Mouse (Mus musculus) embryonic facial prominence, embryonic 12.5 days (tissue): ENCODE data around the gene Pinlyp. TPM values are rescaled to one million over a fixed set of nuclear protein-coding genes. Genes with fewer than 3 reads are reported as not detected.
A peak's percentile ranks its signal among the peaks of the same experiment; 100 is the strongest.
"Not testable (repeated sequence)": the region's sequence is repeated elsewhere in the genome, so short reads cannot be mapped to it uniquely, and the experiment has no call there.

Experiments
- ATAC-seq: fragments of 200-750 bp; cut with Nextera tagmentation; 2 replicates; pipeline ENCODE4 v1.8.0; 2017; ENCODE audit not compliant: insufficient number of reproducible peaks, insufficient read depth, low FRiP score, low TSS enrichment
- H3K27ac ChIP-seq: fragments of 300-500 bp; sonication (generic); 2 replicates; pipeline ENCODE4 v1.5.1; 2016; ENCODE audit warnings: mild to moderate bottlenecking
- H3K27me3 ChIP-seq: fragments of 300-500 bp; sonication (generic); 2 replicates; pipeline ENCODE4 v1.6.1; 2016; ENCODE audit warnings: mild to moderate bottlenecking, moderate library complexity
- H3K36me3 ChIP-seq: fragments of 300-500 bp; sonication (generic); 2 replicates; pipeline ENCODE4 v1.6.1; 2016; ENCODE audit warnings: mild to moderate bottlenecking
- H3K4me1 ChIP-seq: fragments of 300-500 bp; sonication (generic); 2 replicates; pipeline ENCODE4 v1.6.1; 2016
- H3K4me2 ChIP-seq: fragments of 300-500 bp; sonication (generic); replicated peaks from 2 replicates; pipeline ENCODE4 v1.6.1; 2016; ENCODE audit warnings: mild to moderate bottlenecking, moderate library complexity
- H3K4me3 ChIP-seq: fragments of 300-500 bp; sonication (generic); 2 replicates; pipeline ENCODE4 v1.5.1; 2016; ENCODE audit warnings: mild to moderate bottlenecking
- H3K9ac ChIP-seq: fragments of 300-500 bp; sonication (generic); 2 replicates; pipeline ENCODE4 v1.6.1; 2016; ENCODE audit warnings: mild to moderate bottlenecking, moderate library complexity
- H3K9me3 ChIP-seq: fragments of 300-500 bp; sonication (generic); 2 replicates; pipeline ENCODE4 v1.6.1; 2016; ENCODE audit warnings: mild to moderate bottlenecking, moderate library complexity
- WGBS: fragments of 180-500 bp; shearing (Covaris S2); methylation state at CpG from one replicate; pipeline ENCODE4 v1.1.7; 2016; 5-methylcytosine and 5-hydroxymethylcytosine counted together
- polyA plus RNA-seq: library from polyadenylated mRNA; unstranded; fragments of >200 nt; fragmentation: Nextera tagmentation; extraction: Ambion mirVana; gene quantifications from 2 replicates; pipeline ENCODE4 v1.2.1, GENCODE M21; 2016

The Pinlyp gene
- polyA plus RNA-seq, 1 experiment from 2014 or later, result not detected

- 0 out of 2 replicates have a peak, but pooled peaks cover 2% of the 10 kb centered on the region for H3K9me3 ChIP-seq
- ATAC-seq, result no peak
- H3K9ac ChIP-seq, result peak overlapping the region; percentile 30
- WGBS, result 25% methylated on average over 42 of the region's 42 CpGs
- H3K4me1 ChIP-seq, result peaks cover 30% of the 10 kb centered on the region
- no peak overlapping the region for H3K27ac ChIP-seq
- H3K4me3 ChIP-seq, result no peak overlapping the region
- H3K4me2 ChIP-seq, result peak overlapping the region; percentile 26; the same call in 1 of the 2 replicates
- H3K36me3 ChIP-seq, result peaks cover 34% of the 10 kb centered on the region
- peaks cover 12% of the 10 kb centered on the region for H3K27me3 ChIP-seq
Observed at GRCm38 (mm10) chr7:24533806-24534205, 12.1 kb downstream of the Pinlyp start.

- 64% methylated on average over 28 of the region's 28 CpGs for WGBS
- H3K4me1 ChIP-seq, result peaks cover 30% of the 10 kb centered on the region
- H3K9me3 ChIP-seq, result no peaks in the 10 kb centered on the region
- H3K9ac ChIP-seq, result peak overlapping the region; percentile 30; the same call in 1 of the 2 replicates
- no peak overlapping the region for H3K27ac ChIP-seq
- no peak for ATAC-seq
- H3K4me3 ChIP-seq, result no peak overlapping the region
- H3K27me3 ChIP-seq, result peaks cover 12% of the 10 kb centered on the region
- peaks cover 34% of the 10 kb centered on the region for H3K36me3 ChIP-seq
- no peak overlapping the region for H3K4me2 ChIP-seq
Observed at GRCm38 (mm10) chr7:24533031-24533571, 12.8 kb downstream of the Pinlyp start.

- Histone ChIP-seq H3K9me3 (no peaks in the 10 kb centered on the region), H3K27me3 (peaks cover 12% of the 10 kb centered on the region), H3K36me3 (peaks cover 33% of the 10 kb centered on the region), H3K4me3 (peak overlapping the region; percentile 57), H3K27ac (peak overlapping the region; percentile 69), H3K4me2 (peak overlapping the region; percentile 88), H3K4me1 (peaks cover 38% of the 10 kb centered on the region), H3K9ac (peak overlapping the region; percentile 77)
- WGBS, result 1% methylated on average over 43 of the region's 43 CpGs
- peak; percentile 35 for ATAC-seq
Observed at GRCm38 (mm10) chr7:24531211-24531971, 14.5 kb downstream of the Pinlyp start.

- Histone ChIP-seq H3K9ac (peak within 1 kb of the TSS; percentile 77), H3K4me2 (peak within 1 kb of the TSS; percentile 88), H3K36me3 (peaks cover 22% of the 10 kb centered on the region), H3K4me3 (peak within 1 kb of the TSS; percentile 57), H3K27me3 (peaks cover 12% of the 10 kb centered on the region), H3K4me1 (peaks cover 38% of the 10 kb centered on the region), H3K9me3 (no peaks in the 10 kb centered on the region), H3K27ac (peak within 1 kb of the TSS; percentile 69)
- ATAC-seq, result peak; percentile 89
- WGBS, result under 1% methylated on average over 44 of the region's 44 CpGs
Observed at GRCm38 (mm10) chr7:24530062-24530931, 15.6 kb downstream of the Pinlyp start, which contains the start of gene Irgq. Gene Irgq (plus strand): TSS chr7:24530689.

- WGBS, result 64% methylated on average over 11 of the region's 11 CpGs
- no peaks in the 10 kb centered on the region for H3K9me3 ChIP-seq
- H3K36me3 ChIP-seq, result peaks cover 15% of the 10 kb centered on the region
- H3K4me3 ChIP-seq, result peak overlapping the region; percentile 57
- peak overlapping the region; percentile 69 for H3K27ac ChIP-seq
- H3K9ac ChIP-seq, result peak overlapping the region; percentile 77
- H3K27me3 ChIP-seq, result peaks cover 12% of the 10 kb centered on the region
- H3K4me1 ChIP-seq, result peaks cover 38% of the 10 kb centered on the region
- peak overlapping the region; percentile 88 for H3K4me2 ChIP-seq
- no peak for ATAC-seq
Observed at GRCm38 (mm10) chr7:24529580-24529979, 16.3 kb downstream of the Pinlyp start.

GRCm38 (mm10) chr7:24528861-24529260 lies 17.1 kb downstream of the Pinlyp start:
- no peaks in the 10 kb centered on the region for H3K9me3 ChIP-seq
- no peak overlapping the region for H3K4me2 ChIP-seq
- no peak overlapping the region for H3K9ac ChIP-seq
- WGBS, result 85% methylated on average over 11 of the region's 11 CpGs
- peaks cover 9% of the 10 kb centered on the region for H3K36me3 ChIP-seq
- no peak for ATAC-seq
- peaks cover 34% of the 10 kb centered on the region for H3K4me1 ChIP-seq
- no peak overlapping the region for H3K27ac ChIP-seq
- no peak overlapping the region for H3K4me3 ChIP-seq
- peaks cover 8% of the 10 kb centered on the region for H3K27me3 ChIP-seq

- no peak for ATAC-seq
- Histone ChIP-seq H3K27ac (no peak overlapping the region), H3K9me3 (no peaks in the 10 kb centered on the region), H3K36me3 (no peaks in the 10 kb centered on the region), H3K4me1 (peaks cover 15% of the 10 kb centered on the region), H3K4me2 (0 out of 2 replicates have a peak overlapping the region, but pooled peaks have one; percentile 5), H3K4me3 (no peak overlapping the region), H3K9ac (no peak overlapping the region), H3K27me3 (no peaks in the 10 kb centered on the region)
- 77% methylated on average over 12 of the region's 12 CpGs for WGBS
Observed at GRCm38 (mm10) chr7:24525686-24526420, 20.1 kb downstream of the Pinlyp start.

- H3K27ac ChIP-seq, result no peak overlapping the region
- no peak overlapping the region for H3K4me2 ChIP-seq
- H3K4me3 ChIP-seq, result no peak overlapping the region
- H3K4me1 ChIP-seq, result peaks cover 15% of the 10 kb centered on the region
- WGBS, result 85% methylated on average over 6 of the region's 6 CpGs
- H3K9me3 ChIP-seq, result no peaks in the 10 kb centered on the region
- H3K36me3 ChIP-seq, result no peaks in the 10 kb centered on the region
- no peak for ATAC-seq
- no peak overlapping the region for H3K9ac ChIP-seq
- H3K27me3 ChIP-seq, result no peaks in the 10 kb centered on the region
Observed at GRCm38 (mm10) chr7:24524978-24525377, 20.9 kb downstream of the Pinlyp start.

- Histone ChIP-seq H3K36me3 (0 out of 2 replicates have a peak, but pooled peaks cover under 1% of the 10 kb centered on the region), H3K27me3 (no peaks in the 10 kb centered on the region), H3K9ac (no peak overlapping the region), H3K27ac (no peak overlapping the region), H3K9me3 (no peaks in the 10 kb centered on the region), H3K4me2 (no peak overlapping the region), H3K4me1 (peaks cover 8% of the 10 kb centered on the region), H3K4me3 (no peak overlapping the region)
- ATAC-seq, result no peak
- WGBS, result 87% methylated on average over 6 of the region's 6 CpGs
Observed at GRCm38 (mm10) chr7:24523723-24524122, 22.2 kb downstream of the Pinlyp start.

GRCm38 (mm10) chr7:24522805-24523204 lies 23.1 kb downstream of the Pinlyp start:
- Histone ChIP-seq H3K9ac (no peak overlapping the region), H3K4me3 (no peak overlapping the region), H3K4me1 (peaks cover 8% of the 10 kb centered on the region), H3K27ac (no peak overlapping the region), H3K9me3 (no peaks in the 10 kb centered on the region), H3K27me3 (no peaks in the 10 kb centered on the region), H3K4me2 (no peak overlapping the region), H3K36me3 (0 out of 2 replicates have a peak, but pooled peaks cover 4% of the 10 kb centered on the region)
- no peak for ATAC-seq
- 54% methylated on average over 5 of the region's 5 CpGs for WGBS

GRCm38 (mm10) chr7:24520054-24520453 lies 25.9 kb downstream of the Pinlyp start:
- peaks cover 23% of the 10 kb centered on the region for H3K36me3 ChIP-seq
- WGBS, result 89% methylated on average over 10 of the region's 10 CpGs
- not testable (repeated sequence) for H3K27ac ChIP-seq, H3K4me3 ChIP-seq, H3K9ac ChIP-seq, H3K27me3 ChIP-seq, H3K9me3 ChIP-seq, H3K4me2 ChIP-seq, ATAC-seq, H3K4me1 ChIP-seq
